Mouse (Mus musculus) kidney, adult 2 months (tissue): ENCODE data around the gene Ercc1. TPM values are rescaled to one million over a fixed set of nuclear protein-coding genes. Genes with fewer than 3 reads are reported as not detected.

ENCODE experiments used
- DNase-seq: peaks from one replicate; pipeline ENCODE4 v3.0.0; 2021
- H3K27ac ChIP-seq: fragments of 200-500 bp; 2 replicates; pipeline ENCODE4 v1.5.1; 2012; ENCODE audit warnings: low read depth, low read length, control low read depth, inconsistent platforms; ENCODE audit not compliant: insufficient read depth
- H3K27me3 ChIP-seq: fragments of 200-500 bp; replicated peaks from 2 replicates; pipeline ENCODE4 v1.6.1; 2012; ENCODE audit warnings: mild to moderate bottlenecking, moderate library complexity, low read length, inconsistent platforms; ENCODE audit not compliant: control insufficient read depth, insufficient read depth
- H3K36me3 ChIP-seq: fragments of 200-500 bp; 2 replicates; pipeline ENCODE4 v1.6.1; 2012; ENCODE audit warnings: mild to moderate bottlenecking, moderate library complexity, low read length, inconsistent platforms; ENCODE audit not compliant: control insufficient read depth, insufficient read depth
- H3K4me1 ChIP-seq: fragments of 200-500 bp; 2 replicates; pipeline ENCODE4 v1.6.1; 2011; ENCODE audit warnings: low read length; ENCODE audit not compliant: control insufficient read depth, insufficient read depth
- H3K4me3 ChIP-seq: fragments of 200-500 bp; 2 replicates; pipeline ENCODE4 v1.5.1; 2011; ENCODE audit warnings: mild to moderate bottlenecking, low read depth, low read length, control low read depth; ENCODE audit not compliant: insufficient read depth
- CTCF ChIP-seq: fragments of 200-500 bp; conservative IDR thresholded peaks from 2 replicates; pipeline ENCODE4 v1.5.1; 2011; ENCODE audit warnings: low read depth, mild to moderate bottlenecking, control low read depth, low read length, moderate library complexity, mixed read lengths; ENCODE audit not compliant: insufficient read depth, insufficient read length
- POLR2A ChIP-seq: fragments of 200-500 bp; IDR thresholded peaks from one replicate; pipeline ENCODE4 v1.6.1; 2011; ENCODE audit warnings: low read depth, low read length, control low read depth
- WGBS: fragments of 180-500 bp; shearing (Covaris S2); methylation state at CpG from one replicate; pipeline ENCODE4 v1.1.7; 2018; 5-methylcytosine and 5-hydroxymethylcytosine counted together
- polyA plus RNA-seq: library from polyadenylated mRNA; depleted of rRNA; stranded (reverse); fragments of >200 nt; gene quantifications from 2 replicates; pipeline ENCODE4 v1.2.3, GENCODE M21; 2012

The Ercc1 gene
- polyA plus RNA-seq, 1 experiment: 27.6 TPM

DNA sequence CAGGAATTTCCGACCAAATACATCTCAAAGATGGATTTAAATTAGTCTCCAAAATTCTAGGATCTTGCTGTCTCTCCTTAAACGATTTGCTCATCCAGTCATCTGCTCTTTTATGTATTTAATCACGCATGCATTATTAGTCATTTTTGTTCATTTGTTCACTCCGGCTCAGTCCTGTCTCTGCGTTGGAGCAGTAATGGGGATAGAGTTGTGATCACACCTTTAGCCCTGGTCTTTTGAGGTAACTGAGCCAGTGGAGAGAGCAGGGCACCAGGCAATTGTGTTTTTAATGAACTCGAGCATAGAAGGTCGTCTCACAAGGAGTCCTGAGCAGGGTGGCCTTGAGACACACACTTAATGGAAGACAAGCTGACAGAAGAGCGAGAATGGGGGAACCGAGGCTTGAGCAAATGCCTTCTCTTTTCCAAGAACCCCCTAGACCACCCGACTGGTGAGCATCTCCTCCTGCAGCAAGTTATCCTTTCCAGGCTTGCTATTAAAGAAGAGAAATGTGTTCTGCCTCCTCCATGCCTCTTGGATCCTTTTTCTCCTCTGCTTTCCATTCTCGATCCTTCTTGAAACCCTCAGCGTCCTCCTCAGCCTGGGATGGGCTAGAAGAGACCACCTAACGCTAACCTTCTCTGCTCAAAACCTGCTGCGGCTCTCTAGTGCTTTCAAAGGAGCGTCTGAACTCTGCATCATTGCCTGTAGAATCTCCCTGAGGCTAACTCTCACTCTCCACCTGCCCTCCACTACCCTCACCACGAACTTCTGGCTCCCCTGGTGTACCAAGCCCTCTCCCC, 42.9 kb upstream of the Ercc1 start:
- Histone ChIP-seq H3K4me3 (no peak overlapping the region), H3K4me1 (peaks cover 3% of the 10 kb centered on the region; the same call in 1 of the 2 replicates), H3K27ac (no peak overlapping the region), H3K27me3 (no peaks in the 10 kb centered on the region), H3K36me3 (no peaks in the 10 kb centered on the region)
- WGBS: 11% methylated on average over 16 of the region's 16 CpGs
- DNase-seq: no peak
- TF ChIP-seq POLR2A (no peak), CTCF (no peak)

DNA sequence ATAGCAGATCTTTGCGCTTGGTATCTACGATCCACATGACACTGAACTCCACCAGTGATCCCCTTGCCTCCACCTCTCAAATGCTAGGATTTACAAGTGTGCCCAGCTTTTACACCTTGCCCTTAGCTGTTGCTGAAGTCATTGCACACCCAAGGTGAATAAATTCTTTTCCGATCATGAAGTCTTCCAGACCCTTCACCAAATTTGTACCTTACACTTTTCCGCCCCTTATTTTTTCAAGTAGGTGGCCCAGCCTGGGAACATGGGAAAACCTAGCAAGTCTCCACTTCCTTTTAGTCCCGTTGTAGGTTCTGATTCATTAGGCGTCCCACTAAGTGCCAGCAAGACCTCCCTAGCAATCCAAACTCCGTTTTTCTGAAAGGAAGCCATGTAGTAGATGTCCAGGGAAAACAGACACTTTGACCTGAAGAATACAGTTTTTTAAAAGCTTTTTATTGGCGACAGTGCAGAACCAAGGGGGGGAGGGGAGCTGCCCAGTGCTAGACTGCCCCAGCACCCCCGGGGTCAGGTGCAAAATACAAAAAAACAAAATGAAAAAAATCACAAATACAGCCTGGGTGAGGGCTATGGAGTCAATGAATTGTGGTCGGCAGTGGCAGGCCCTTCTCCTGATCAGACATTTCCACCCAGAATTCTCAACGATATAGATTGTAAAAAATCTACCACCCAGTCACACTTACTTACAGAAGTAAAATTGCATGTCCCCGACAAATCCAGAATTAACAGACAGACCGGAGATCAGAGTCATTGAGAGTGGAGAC, 42.1 kb upstream of the Ercc1 start:
- H3K4me3 ChIP-seq: no peak overlapping the region
- WGBS: 54% methylated on average over 13 of the region's 13 CpGs
- no peaks in the 10 kb centered on the region for H3K36me3 ChIP-seq
- H3K27me3 ChIP-seq: no peaks in the 10 kb centered on the region
- no peak overlapping the region for H3K27ac ChIP-seq
- TF ChIP-seq CTCF: no peak
- TF ChIP-seq POLR2A: no peak
- peaks cover 3% of the 10 kb centered on the region; the same call in 1 of the 2 replicates for H3K4me1 ChIP-seq
- no peak for DNase-seq

DNA sequence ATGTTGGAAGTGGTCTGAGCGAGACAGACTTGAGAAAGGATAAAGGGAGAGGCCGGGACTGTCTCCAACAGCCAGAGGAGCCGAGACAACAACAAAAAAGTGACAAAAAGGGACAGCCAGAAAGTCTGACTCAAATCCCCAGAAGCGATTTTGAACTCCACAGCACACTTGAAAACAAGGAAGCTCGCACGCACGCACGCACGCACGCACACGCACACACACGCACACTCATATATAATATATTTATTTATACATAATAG, 41.6 kb upstream of the Ercc1 start:
- Histone ChIP-seq H3K27ac (no peak overlapping the region), H3K36me3 (no peaks in the 10 kb centered on the region), H3K4me3 (no peak overlapping the region), H3K27me3 (no peaks in the 10 kb centered on the region), H3K4me1 (peaks cover 3% of the 10 kb centered on the region; the same call in 1 of the 2 replicates)
- DNase-seq: no peak
- TF ChIP-seq POLR2A (no peak), CTCF (no peak)
- WGBS: 92% methylated on average over 12 of the region's 12 CpGs

DNA sequence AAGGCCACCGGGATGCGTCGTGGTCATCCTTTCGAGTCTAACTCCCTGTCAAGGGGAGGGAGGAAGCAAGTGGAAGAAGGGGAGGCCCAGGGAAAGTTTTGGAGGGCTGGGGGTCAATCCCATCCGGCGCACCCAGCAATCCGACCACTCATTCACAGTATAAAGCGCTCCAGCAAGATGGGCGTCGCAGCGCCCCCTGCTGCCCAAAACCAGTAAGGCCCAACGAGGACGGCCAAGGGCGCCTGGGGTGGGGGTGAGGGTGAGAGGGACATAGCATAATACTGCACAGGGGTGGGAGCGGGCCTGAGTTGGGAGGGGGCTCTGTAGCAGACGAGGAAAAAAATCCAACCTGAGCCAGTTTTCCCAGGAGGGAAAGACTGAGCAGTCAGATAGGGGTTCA, 40.8 kb upstream of the Ercc1 start:
- TF ChIP-seq CTCF (peak; percentile 76), POLR2A (no peak)
- Histone ChIP-seq H3K27me3 (no peaks in the 10 kb centered on the region), H3K36me3 (no peaks in the 10 kb centered on the region), H3K4me1 (peaks cover 3% of the 10 kb centered on the region; the same call in 1 of the 2 replicates), H3K4me3 (no peak overlapping the region), H3K27ac (no peak overlapping the region)
- DNase-seq: peak; percentile 74
- 3% methylated on average over 16 of the region's 16 CpGs for whole genome bisulfite sequencing

DNA sequence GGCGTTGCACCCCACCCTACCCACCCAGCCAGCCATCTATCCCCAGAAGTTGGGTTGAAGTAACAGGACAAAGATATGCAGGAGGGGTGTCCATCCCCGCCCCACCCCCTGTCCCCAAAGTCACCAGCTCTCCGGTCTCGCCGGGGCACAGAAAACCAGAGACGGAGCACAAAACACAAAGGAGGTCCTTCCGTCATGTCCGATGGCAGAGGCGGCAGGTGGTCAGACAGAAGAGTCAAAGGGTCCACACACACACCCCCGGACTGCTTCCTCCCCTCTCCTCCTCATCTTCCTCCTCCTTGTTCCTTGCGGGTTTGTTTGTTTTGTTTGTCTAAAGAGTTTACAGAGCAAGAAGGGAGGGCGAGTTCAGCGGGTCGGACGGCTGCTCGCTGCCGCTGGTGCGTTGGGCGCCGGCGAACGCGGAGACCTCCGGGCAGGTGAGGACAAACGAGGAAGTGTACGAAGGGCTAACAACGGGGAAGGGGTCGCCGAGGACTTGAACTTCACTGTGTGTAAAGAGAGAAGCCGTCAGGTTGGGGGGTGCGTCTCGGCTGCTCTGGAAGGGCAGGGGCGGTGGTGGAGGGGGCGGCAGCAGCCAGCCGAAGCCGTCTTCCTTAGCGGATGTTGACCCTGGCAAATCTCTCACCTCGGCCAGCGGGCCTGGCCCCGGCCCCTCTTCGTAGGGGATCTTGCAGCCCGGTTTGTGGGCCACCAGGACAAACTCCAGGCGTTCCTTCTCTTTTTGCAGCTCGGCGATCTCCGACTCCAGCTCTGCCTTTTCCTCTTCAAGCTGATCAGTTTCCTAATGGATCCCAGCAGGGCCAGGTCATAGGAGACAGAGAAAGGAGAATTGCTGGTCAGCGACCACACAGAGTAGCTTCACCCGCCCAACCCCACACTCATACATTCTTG, 39.8 kb upstream of the Ercc1 start:
- no peak overlapping the region for H3K27ac ChIP-seq
- H3K4me1 ChIP-seq: peaks cover 3% of the 10 kb centered on the region; the same call in 1 of the 2 replicates
- no peaks in the 10 kb centered on the region for H3K27me3 ChIP-seq
- no peaks in the 10 kb centered on the region for H3K36me3 ChIP-seq
- 5% methylated on average over 47 of the region's 48 CpGs for WGBS
- H3K4me3 ChIP-seq: peak overlapping the region; percentile 31
- no peak for TF ChIP-seq CTCF
- DNase-seq: no peak

DNA sequence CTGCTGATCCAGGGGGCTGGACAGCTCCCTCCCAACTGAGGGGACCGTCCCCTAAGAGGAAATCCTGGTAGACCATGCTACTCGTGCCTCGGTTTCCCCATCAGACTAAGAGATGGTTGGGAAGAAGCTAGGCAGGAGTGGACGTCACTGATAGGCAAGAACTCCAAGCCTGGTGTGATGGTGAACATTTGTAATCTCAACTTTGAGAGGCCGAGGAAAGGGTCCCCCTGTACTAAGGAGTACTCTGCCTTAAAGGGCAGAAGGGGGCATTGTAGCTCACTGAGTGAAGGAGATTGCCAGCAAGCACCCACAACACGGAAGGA, 39.2 kb upstream of the Ercc1 start:
- H3K4me3 ChIP-seq: no peak overlapping the region
- WGBS: 21% methylated on average over 6 of the region's 6 CpGs
- no peak for TF ChIP-seq POLR2A
- TF ChIP-seq CTCF: no peak
- H3K27me3 ChIP-seq: no peaks in the 10 kb centered on the region
- H3K36me3 ChIP-seq: no peaks in the 10 kb centered on the region
- DNase-seq: no peak
- no peak overlapping the region for H3K27ac ChIP-seq
- H3K4me1 ChIP-seq: peaks cover 3% of the 10 kb centered on the region; the same call in 1 of the 2 replicates
